ENCODE assay signal across 12 mouse cellular contexts in the genomic region with DNA sequence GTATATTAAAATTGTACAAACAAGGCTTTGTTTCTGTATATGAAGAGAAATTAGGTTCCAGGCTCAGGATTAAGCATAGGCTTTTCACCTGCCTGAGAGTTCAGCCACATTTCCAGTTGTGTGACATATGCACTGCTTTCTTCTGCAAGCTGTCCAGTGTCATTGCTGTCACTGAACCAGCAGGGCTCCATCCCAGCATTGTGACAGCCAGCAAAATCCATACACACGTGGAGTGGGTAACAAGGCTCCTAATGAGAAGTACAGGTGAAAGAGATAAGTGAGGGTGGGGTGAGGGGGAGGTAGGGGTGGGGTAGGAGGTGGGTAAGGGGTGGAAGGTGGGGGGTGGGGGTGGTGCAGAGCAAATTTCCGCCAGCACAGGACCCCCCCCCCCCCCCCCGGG.
A peak's percentile ranks its signal among the peaks of the same experiment; 100 is the strongest.
DNase-seq lines count a peak whose midpoint lies in the region; ATAC-seq and TF ChIP-seq lines count a peak whose summit lies in the region.
"Had no signal": no experiment of that assay in that cellular context is flagged by ENCODE, and none has a peak within 500 bp of the region (broad histone marks: within the 10 kb centered on the region; RNA-seq: fewer than 3 reads in every experiment).

No protein-coding gene starts in this region.

- no peak overlapping the region for H3K4me3 ChIP-seq in heart, embryonic 15.5 days
- H3K4me3 ChIP-seq in embryonic facial prominence, embryonic 12.5 days = no peak overlapping the region
- H3K4me3 ChIP-seq in hindbrain, embryonic 14.5 days (replicated peaks; ENCODE audit: low read length) = no peak overlapping the region
- no peak overlapping the region for H3K4me3 ChIP-seq in layer of hippocampus, adult 2 months

- H3K9me3 ChIP-seq in heart, embryonic 15.5 days (replicated peaks) = no peaks in the 10 kb centered on the region
- no peaks in the 10 kb centered on the region for H3K9me3 ChIP-seq in embryonic facial prominence, embryonic 12.5 days
- no peaks in the 10 kb centered on the region for H3K9me3 ChIP-seq in hindbrain, embryonic 14.5 days (ENCODE audit: control insufficient read depth, low read length)

- no peak overlapping the region for H3K9ac ChIP-seq in heart, embryonic 15.5 days
- H3K9ac ChIP-seq in embryonic facial prominence, embryonic 12.5 days = no peak overlapping the region
- peak overlapping the region; percentile 62 for H3K9ac ChIP-seq in hindbrain, embryonic 14.5 days

- H3K27ac ChIP-seq in heart, embryonic 15.5 days = no peak overlapping the region
- peak overlapping the region; percentile 89 for H3K27ac ChIP-seq in embryonic facial prominence, embryonic 12.5 days
- peak overlapping the region; percentile 50; the same call in 1 of the 2 replicates for H3K27ac ChIP-seq in hindbrain, embryonic 14.5 days
- H3K27ac ChIP-seq in layer of hippocampus, adult 2 months = no peak overlapping the region
- H3K27ac ChIP-seq: macrophage had no signal

- H3K36me3 ChIP-seq in heart, embryonic 15.5 days = no peaks in the 10 kb centered on the region
- no peaks in the 10 kb centered on the region for H3K36me3 ChIP-seq in embryonic facial prominence, embryonic 12.5 days
- no peaks in the 10 kb centered on the region for H3K36me3 ChIP-seq in hindbrain, embryonic 14.5 days (replicated peaks; ENCODE audit: control insufficient read depth, insufficient read depth)

- peaks cover 14% of the 10 kb centered on the region for H3K4me1 ChIP-seq in heart, embryonic 15.5 days (replicated peaks)
- peaks cover 34% of the 10 kb centered on the region for H3K4me1 ChIP-seq in embryonic facial prominence, embryonic 12.5 days
- H3K4me1 ChIP-seq in hindbrain, embryonic 14.5 days (replicated peaks; ENCODE audit: control insufficient read depth, insufficient read depth, low read length) = peaks cover 19% of the 10 kb centered on the region; the same call in 1 of the 2 replicates

- no peak for ATAC-seq in heart, embryonic 15.5 days (replicated peaks; ENCODE audit: insufficient number of reproducible peaks, insufficient read depth, low FRiP score, low read depth)
- ATAC-seq in embryonic facial prominence, embryonic 12.5 days (ENCODE audit: insufficient number of reproducible peaks, insufficient read depth, low FRiP score, low TSS enrichment) = no peak
- 0 out of 2 replicates have a peak, but pooled peaks have one; percentile 9 for ATAC-seq in hindbrain, embryonic 14.5 days (ENCODE audit: low FRiP score)
- ATAC-seq: activated CD4-positive, CD25-positive, alpha-beta regulatory T cell, adult 4 months had no signal

- 6% methylated on average over 3 of the region's 3 CpGs for WGBS in heart, embryonic 15.5 days
- 4% methylated on average over 3 of the region's 3 CpGs for WGBS in embryonic facial prominence, embryonic 12.5 days
- WGBS in hindbrain, embryonic 14.5 days = 0% methylated on average over 3 of the region's 3 CpGs

- peak overlapping the region; percentile 80; the same call in 1 of the 2 replicates for H3K4me2 ChIP-seq in heart, embryonic 15.5 days
- H3K4me2 ChIP-seq in embryonic facial prominence, embryonic 12.5 days (replicated peaks) = peak overlapping the region; percentile 59
- peak overlapping the region; percentile 81 for H3K4me2 ChIP-seq in hindbrain, embryonic 14.5 days (replicated peaks)

- no peak for DNase-seq in heart, adult 18-20 months
- no peak for DNase-seq in hindbrain, embryonic 14.5 days (ENCODE audit: low spot score)
- peak; percentile 23 for DNase-seq in neural tube, embryonic 10.5 days (ENCODE audit: extremely low spot score, low spot score)
- no peak for DNase-seq in cerebellum, adult 18-20 months
- no peak for DNase-seq in layer of hippocampus, adult 2 months (ENCODE audit: low spot score in 2 of 2)
- DNase-seq in frontal cortex, postnatal 25 days (ENCODE audit: low spot score in 2 of 2) = no peak
- DNase-seq: cerebellum, adult 11 months; thymus, postnatal 25 days had no signal

- H3K27me3 ChIP-seq in heart, embryonic 15.5 days = no peaks in the 10 kb centered on the region
- H3K27me3 ChIP-seq in embryonic facial prominence, embryonic 12.5 days = no peaks in the 10 kb centered on the region
- H3K27me3 ChIP-seq in hindbrain, embryonic 14.5 days (ENCODE audit: control insufficient read depth, insufficient read depth, low read length) = no peaks in the 10 kb centered on the region

- no peak for TF ChIP-seq CTCF in layer of hippocampus, adult 2 months (conservative IDR thresholded peaks at IDR 0.05)

Comparison
In these comparisons a context has a peak if more than half of its experiments do, and no peak if none do; other contexts are left out.
1. H3K27ac ChIP-seq: peak in embryonic facial prominence, embryonic 12.5 days (single experiment) and hindbrain, embryonic 14.5 days (single experiment); none in heart, embryonic 15.5 days (single experiment) and layer of hippocampus, adult 2 months (single experiment).
2. Peak in every context shown above with its lines, with median percentiles within 50 percentile points of each other: H3K4me2 ChIP-seq.